Mouse (Mus musculus) megakaryocyte, embryonic 14.5 days (primary cell): ENCODE results near the gene Olfr718-ps1.

Experiments
- FLI1 ChIP-seq: IDR thresholded peaks from 2 replicates; pipeline ENCODE4 v1.6.1; 2012; ENCODE audit warnings: low read length, inconsistent platforms, mixed read lengths
- GATA1 ChIP-seq: IDR thresholded peaks from 3 replicates; pipeline ENCODE4 v1.6.1; 2012; ENCODE audit warnings: mixed read lengths, low read length, inconsistent platforms, borderline replicate concordance

- TF ChIP-seq GATA1: no peak
- no peak for TF ChIP-seq FLI1
Observed at GRCm38 (mm10) chr5:143175970-143176369, 28.6 kb upstream of the Olfr718-ps1 start.
